Mouse (Mus musculus): ENCODE data around the gene Cd69. TPM values are rescaled to one million over a fixed set of nuclear protein-coding genes. Genes with fewer than 3 reads are reported as not detected.

The Cd69 gene
- polyA plus RNA-seq, 1 experiment from 2014 or later = 0.48 TPM

DNA sequence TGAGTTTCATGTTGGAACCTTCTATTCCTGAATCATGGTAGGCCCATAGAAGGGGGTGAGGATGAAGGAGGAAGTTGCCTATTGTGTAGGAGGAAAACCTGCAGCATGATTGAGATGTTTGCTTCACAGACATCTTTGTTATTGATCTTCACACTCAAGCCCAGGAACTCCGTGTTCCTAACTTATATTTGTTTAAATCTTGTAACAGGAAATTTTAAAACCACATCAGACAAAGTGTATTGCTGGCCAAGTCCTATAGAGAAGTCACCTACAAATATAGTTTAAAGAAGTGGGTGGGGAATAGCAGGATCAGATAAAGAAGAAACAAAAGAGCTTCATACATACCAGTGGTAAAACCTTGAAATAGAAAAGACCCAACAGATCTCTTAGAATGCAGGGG is 28.9 kb upstream of the Cd69 start:
- no peak overlapping the region for H3K4me2 ChIP-seq (replicated peaks; ENCODE audit: low read depth, low read length)
- ATAC-seq (no peak), DNase-seq (ENCODE audit: low spot score) (no peak)
- no peak overlapping the region for H3K9ac ChIP-seq (replicated peaks; ENCODE audit: low read depth)
- H3K27me3 ChIP-seq (replicated peaks; ENCODE audit: insufficient read depth, low read length) = no peaks in the 10 kb centered on the region
- H3K36me3 ChIP-seq (ENCODE audit: insufficient read depth, low read length) = no peaks in the 10 kb centered on the region
- no peaks in the 10 kb centered on the region for H3K9me3 ChIP-seq (ENCODE audit: low read length)
- H3K27ac ChIP-seq (ENCODE audit: low read length) = no peak overlapping the region
- no peak overlapping the region for H3K4me3 ChIP-seq (ENCODE audit: low read depth, low read length)
- H3K4me1 ChIP-seq (ENCODE audit: insufficient read depth, low read depth, low read length) = no peaks in the 10 kb centered on the region
- 13% methylated on average over 1 of the region's 1 CpGs for WGBS
- TF ChIP-seq CTCF (IDR thresholded peaks at IDR 0.05) (no peak), EP300 (IDR thresholded peaks at IDR 0.05) (no peak)

DNA sequence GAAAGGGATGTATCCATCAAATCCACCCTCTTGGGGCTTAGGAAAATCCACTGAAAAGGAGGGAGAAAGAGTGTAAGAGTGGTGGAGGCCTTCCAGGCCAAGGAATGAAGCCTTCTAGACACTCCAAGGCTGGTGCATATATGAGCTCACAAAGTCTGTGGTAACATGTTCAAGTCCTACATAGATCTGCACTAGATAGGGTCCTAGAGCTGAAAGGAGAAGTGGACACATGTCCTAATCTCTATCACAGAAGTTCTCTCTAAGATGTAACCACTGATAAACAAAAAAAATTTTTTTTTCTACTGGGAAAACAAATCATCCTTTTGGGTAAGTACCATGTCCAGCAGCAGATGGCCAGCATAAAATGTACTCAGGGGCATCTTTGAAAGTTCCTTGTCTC is 13.5 kb upstream of the Cd69 start:
- ATAC-seq (no peak), DNase-seq (ENCODE audit: low spot score) (no peak)
- no peak overlapping the region for H3K9ac ChIP-seq (replicated peaks; ENCODE audit: low read depth)
- no peak for TF ChIP-seq CTCF (IDR thresholded peaks at IDR 0.05)
- no peak for TF ChIP-seq EP300 (IDR thresholded peaks at IDR 0.05)
- H3K4me2 ChIP-seq (replicated peaks; ENCODE audit: low read depth, low read length) = no peak overlapping the region
- no peaks in the 10 kb centered on the region for H3K4me1 ChIP-seq (ENCODE audit: insufficient read depth, low read depth, low read length)
- H3K9me3 ChIP-seq (ENCODE audit: low read length) = no peaks in the 10 kb centered on the region
- no peaks in the 10 kb centered on the region for H3K36me3 ChIP-seq (ENCODE audit: insufficient read depth, low read length)
- no peak overlapping the region for H3K27ac ChIP-seq (ENCODE audit: low read length)
- H3K4me3 ChIP-seq (ENCODE audit: low read depth, low read length) = no peak overlapping the region
- no peaks in the 10 kb centered on the region for H3K27me3 ChIP-seq (replicated peaks; ENCODE audit: insufficient read depth, low read length)

DNA sequence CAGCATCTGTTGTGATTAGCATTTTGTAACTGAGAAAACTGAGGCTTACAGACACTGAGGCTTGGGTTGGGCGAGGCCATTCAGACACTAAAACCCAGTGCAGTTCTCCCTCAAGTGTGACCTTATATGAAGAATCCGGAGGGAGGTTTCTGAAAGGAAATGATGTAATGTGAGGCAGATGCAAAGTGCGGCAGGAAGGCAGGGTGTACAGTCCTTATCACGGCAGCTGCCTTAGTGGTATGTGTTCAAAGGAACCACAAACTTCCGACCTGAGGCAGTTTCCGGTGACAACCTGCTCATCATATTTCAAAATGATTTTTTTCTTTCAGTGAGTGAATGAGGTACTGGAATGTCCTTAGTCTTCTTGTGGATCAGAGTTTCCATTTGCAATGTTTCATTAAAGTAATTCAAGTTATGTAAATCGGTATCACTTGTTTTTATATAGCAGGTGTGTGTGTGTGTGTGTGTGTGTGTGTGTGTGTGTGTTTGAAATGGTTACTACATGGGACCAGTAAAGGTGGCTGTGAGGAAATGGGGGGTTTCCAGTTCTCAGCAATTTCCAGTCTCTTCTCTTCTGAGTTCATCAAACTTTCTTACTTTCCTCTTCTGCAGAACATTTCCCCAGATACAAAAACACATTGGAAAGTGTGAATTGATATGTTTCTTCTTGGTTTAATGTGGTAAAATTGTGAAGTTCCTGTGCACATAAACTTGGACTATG is 9.3 kb upstream of the Cd69 start:
- no peak overlapping the region for H3K27ac ChIP-seq (ENCODE audit: low read length)
- H3K4me3 ChIP-seq (ENCODE audit: low read depth, low read length) = no peak overlapping the region
- H3K27me3 ChIP-seq (replicated peaks; ENCODE audit: insufficient read depth, low read length) = no peaks in the 10 kb centered on the region
- no peaks in the 10 kb centered on the region for H3K36me3 ChIP-seq (ENCODE audit: insufficient read depth, low read length)
- TF ChIP-seq EP300 (IDR thresholded peaks at IDR 0.05) (no peak), CTCF (IDR thresholded peaks at IDR 0.05) (no peak)
- ATAC-seq = peak; percentile 64
- H3K9ac ChIP-seq (replicated peaks; ENCODE audit: low read depth) = no peak overlapping the region
- H3K4me2 ChIP-seq (replicated peaks; ENCODE audit: low read depth, low read length) = no peak overlapping the region
- no peaks in the 10 kb centered on the region for H3K9me3 ChIP-seq (ENCODE audit: low read length)
- 40% methylated on average over 7 of the region's 7 CpGs for WGBS
- no peaks in the 10 kb centered on the region for H3K4me1 ChIP-seq (ENCODE audit: insufficient read depth, low read depth, low read length)
- peak; percentile 17 for DNase-seq (ENCODE audit: low spot score)

DNA sequence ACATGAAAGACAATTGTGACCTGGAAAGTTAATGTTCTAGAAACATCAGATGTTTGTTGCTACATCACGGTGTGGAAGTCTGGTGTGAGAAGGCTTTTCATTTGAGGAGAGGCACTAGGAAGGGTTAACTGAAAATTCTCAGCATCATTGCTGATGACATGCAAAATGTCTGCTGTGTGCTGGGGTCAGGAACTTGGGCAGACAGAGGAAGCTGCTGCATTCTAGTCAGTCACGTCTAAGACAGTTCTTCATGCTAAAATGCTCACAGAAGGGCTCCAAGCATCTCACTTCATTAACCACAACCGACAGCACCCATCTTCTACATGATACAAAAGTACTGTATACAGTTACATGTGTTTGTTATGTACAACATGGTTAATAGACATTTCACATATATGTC is 8.0 kb upstream of the Cd69 start:
- no peak overlapping the region for H3K27ac ChIP-seq (ENCODE audit: low read length)
- DNase-seq (ENCODE audit: low spot score) (no peak), ATAC-seq (no peak)
- H3K27me3 ChIP-seq (replicated peaks; ENCODE audit: insufficient read depth, low read length) = no peaks in the 10 kb centered on the region
- no peak overlapping the region for H3K4me2 ChIP-seq (replicated peaks; ENCODE audit: low read depth, low read length)
- no peak for TF ChIP-seq EP300 (IDR thresholded peaks at IDR 0.05)
- TF ChIP-seq CTCF (IDR thresholded peaks at IDR 0.05) = no peak
- no peaks in the 10 kb centered on the region for H3K4me1 ChIP-seq (ENCODE audit: insufficient read depth, low read depth, low read length)
- no peak overlapping the region for H3K4me3 ChIP-seq (ENCODE audit: low read depth, low read length)
- H3K9ac ChIP-seq (replicated peaks; ENCODE audit: low read depth) = no peak overlapping the region
- WGBS = 57% methylated on average over 3 of the region's 3 CpGs
- no peaks in the 10 kb centered on the region for H3K9me3 ChIP-seq (ENCODE audit: low read length)
- H3K36me3 ChIP-seq (ENCODE audit: insufficient read depth, low read length) = no peaks in the 10 kb centered on the region

DNA sequence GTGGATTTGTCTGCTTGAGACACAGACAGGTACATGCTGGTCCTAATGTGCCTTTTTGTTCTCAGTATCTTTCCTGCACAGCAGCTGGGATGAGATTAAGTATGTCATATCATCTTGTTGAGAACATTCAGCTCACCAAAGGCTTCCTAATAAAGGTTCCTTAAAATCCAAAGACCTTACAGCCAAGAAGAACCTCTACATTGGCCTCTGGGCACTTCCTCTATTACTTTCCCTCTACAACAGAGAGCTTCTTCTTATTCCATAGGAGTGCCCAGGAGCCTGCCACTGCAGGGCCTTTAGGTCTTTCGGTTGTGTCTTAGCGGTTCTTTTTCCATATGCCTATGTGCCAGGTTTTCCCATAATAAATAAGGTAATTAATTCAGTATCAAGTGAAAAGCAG is 1.2 kb upstream of the Cd69 start:
- Histone ChIP-seq H3K9me3 (ENCODE audit: low read length) (no peaks in the 10 kb centered on the region), H3K4me1 (ENCODE audit: insufficient read depth, low read depth, low read length) (no peaks in the 10 kb centered on the region), H3K4me2 (replicated peaks; ENCODE audit: low read depth, low read length) (no peak overlapping the region), H3K36me3 (ENCODE audit: insufficient read depth, low read length) (no peaks in the 10 kb centered on the region), H3K27me3 (replicated peaks; ENCODE audit: insufficient read depth, low read length) (no peaks in the 10 kb centered on the region), H3K4me3 (ENCODE audit: low read depth, low read length) (no peak overlapping the region), H3K27ac (ENCODE audit: low read length) (no peak overlapping the region), H3K9ac (replicated peaks; ENCODE audit: low read depth) (no peak overlapping the region)
- TF ChIP-seq CTCF (IDR thresholded peaks at IDR 0.05) (no peak), EP300 (IDR thresholded peaks at IDR 0.05) (no peak)
- DNase-seq (ENCODE audit: low spot score) (no peak), ATAC-seq (no peak)
- WGBS = 90% methylated on average over 2 of the region's 2 CpGs

GRCm38 (mm10) chr6:129275624-129276203 is 478 bp upstream of the Cd69 start:
- Histone ChIP-seq H3K36me3 (ENCODE audit: insufficient read depth, low read length) (no peaks in the 10 kb centered on the region), H3K4me3 (ENCODE audit: low read depth, low read length) (no peak overlapping the region), H3K9me3 (ENCODE audit: low read length) (no peaks in the 10 kb centered on the region), H3K4me2 (replicated peaks; ENCODE audit: low read depth, low read length) (no peak overlapping the region), H3K4me1 (ENCODE audit: insufficient read depth, low read depth, low read length) (no peaks in the 10 kb centered on the region), H3K27ac (ENCODE audit: low read length) (no peak overlapping the region), H3K9ac (replicated peaks; ENCODE audit: low read depth) (no peak overlapping the region), H3K27me3 (replicated peaks; ENCODE audit: insufficient read depth, low read length) (no peaks in the 10 kb centered on the region)
- DNase-seq (ENCODE audit: low spot score) (no peak), ATAC-seq (no peak)
- no peak for TF ChIP-seq EP300 (IDR thresholded peaks at IDR 0.05)
- no peak for TF ChIP-seq CTCF (IDR thresholded peaks at IDR 0.05)
- WGBS = 65% methylated on average over 3 of the region's 3 CpGs
